Mouse (Mus musculus) erythroblast, embryonic 14.5 days (primary cell): ENCODE measurements around the gene Tesk2. TPM values are rescaled to one million over a fixed set of nuclear protein-coding genes. Genes with fewer than 3 reads are reported as not detected.

ENCODE experiments used
- H3K27me3 ChIP-seq: 2 replicates; pipeline ENCODE4 v1.6.1; 2012; ENCODE audit warnings: inconsistent platforms; ENCODE audit not compliant: control insufficient read depth
- H3K36me3 ChIP-seq: 2 replicates; pipeline ENCODE4 v1.6.1; 2012; ENCODE audit warnings: mild to moderate bottlenecking, inconsistent platforms; ENCODE audit not compliant: control insufficient read depth
- H3K4me1 ChIP-seq: 2 replicates; pipeline ENCODE4 v1.6.1; 2012; ENCODE audit warnings: inconsistent platforms; ENCODE audit not compliant: control insufficient read depth
- H3K4me3 ChIP-seq: replicated peaks from 2 replicates; pipeline ENCODE3; 2012; ENCODE audit warnings: moderate library complexity, mild to moderate bottlenecking, inconsistent platforms
- H3K9me3 ChIP-seq: 2 replicates; pipeline ENCODE4 v1.6.1; 2012; ENCODE audit warnings: low read length, inconsistent platforms, mixed read lengths; ENCODE audit not compliant: control insufficient read depth
- GATA1 ChIP-seq: IDR thresholded peaks from 2 replicates; pipeline ENCODE4 v1.6.1; 2012; ENCODE audit warnings: low read length, inconsistent platforms, mixed read lengths
- TAL1 ChIP-seq: IDR thresholded peaks from 3 replicates; pipeline ENCODE4 v1.6.1; 2012; ENCODE audit warnings: low read length, inconsistent platforms, mixed read lengths
- polyA plus RNA-seq: library from polyadenylated mRNA; stranded (reverse); fragments of >175 nt; gene quantifications from 2 replicates; pipeline ENCODE4 v1.2.3, GENCODE M21; 2012

Tesk2 gene
- polyA plus RNA-seq, 1 experiment = 0.01 TPM

- Histone ChIP-seq H3K4me3 (no peak overlapping the region), H3K4me1 (no peaks in the 10 kb centered on the region), H3K36me3 (no peaks in the 10 kb centered on the region), H3K9me3 (no peaks in the 10 kb centered on the region), H3K27me3 (peaks cover 5% of the 10 kb centered on the region; the same call in 1 of the 2 replicates)
- TF ChIP-seq TAL1 (no peak), GATA1 (no peak)
Measured at GRCm38 (mm10) chr4:116854286-116854685, 133.5 kb downstream of the Tesk2 start.

Other genes starting within 250 kb of the Tesk2 start
- 0.17 and 0.31 TPM in 2 replicates for gene Ipp, start 213.4 kb upstream of the Tesk2 start, polyA plus RNA-seq
- 0.23 and 0.27 TPM in 2 replicates for gene Tmem69, start 165.0 kb upstream of the Tesk2 start, polyA plus RNA-seq
- gene Gpbp1l1, start 163.3 kb upstream of the Tesk2 start, polyA plus RNA-seq = 0.84 and 1.0 TPM in 2 replicates
- 0.05 TPM in 1 of 2 replicates, not detected in the other for gene Ccdc17, start 124.3 kb upstream of the Tesk2 start, polyA plus RNA-seq
- 1.6 and 1.8 TPM in 2 replicates for gene Nasp, start 93.0 kb upstream of the Tesk2 start, polyA plus RNA-seq
- gene Akr1a1, start 69.3 kb upstream of the Tesk2 start, polyA plus RNA-seq = 6.7 and 7.0 TPM in 2 replicates
- gene Prdx1, start 35.4 kb upstream of the Tesk2 start, polyA plus RNA-seq = 1.0 and 1.1 TPM in 2 replicates
- 0.04 TPM in 1 of 2 replicates, not detected in the other for gene Mmachc, start 12.5 kb upstream of the Tesk2 start, polyA plus RNA-seq
- 0.16 and 0.23 TPM in 2 replicates for gene Ccdc163, start 12.4 kb upstream of the Tesk2 start, polyA plus RNA-seq
- gene Toe1, start 86.7 kb downstream of the Tesk2 start, polyA plus RNA-seq = 0.16 and 0.46 TPM in 2 replicates
- 0.14 TPM in 1 of 2 replicates, not detected in the other for gene Mutyh, start 86.8 kb downstream of the Tesk2 start, polyA plus RNA-seq
- gene Hpdl, start 100.8 kb downstream of the Tesk2 start, polyA plus RNA-seq = not detected in 2 replicates
- 0.01 TPM in 1 of 2 replicates, not detected in the other for gene Zswim5, start 156.4 kb downstream of the Tesk2 start, polyA plus RNA-seq